Mouse (Mus musculus) cortical plate, adult 2 months (tissue): ENCODE results near the gene 2210016L21Rik. TPM values are rescaled to one million over a fixed set of nuclear protein-coding genes. Genes with fewer than 3 reads are reported as not detected.

Experiments
- H3K27ac ChIP-seq: fragments of 200-500 bp; 2 replicates; pipeline ENCODE4 v1.5.1; 2012; ENCODE audit warnings: low read length, control low read depth, inconsistent platforms; ENCODE audit not compliant: insufficient read depth
- H3K4me1 ChIP-seq: fragments of 200-500 bp; 2 replicates; pipeline ENCODE4 v1.6.1; 2011; ENCODE audit warnings: low read length; ENCODE audit not compliant: control insufficient read depth, insufficient read depth
- H3K4me3 ChIP-seq: fragments of 200-500 bp; 2 replicates; pipeline ENCODE4 v1.5.1; 2011; ENCODE audit warnings: mild to moderate bottlenecking, low read length, control low read depth; ENCODE audit not compliant: insufficient read depth
- CTCF ChIP-seq: fragments of 200-500 bp; IDR thresholded peaks from 2 replicates; pipeline ENCODE4 v1.5.1; 2011; ENCODE audit warnings: mild to moderate bottlenecking, control low read depth, low read length; ENCODE audit not compliant: insufficient read depth; ENCODE audit errors: extremely low read depth
- POLR2A ChIP-seq: fragments of 200-500 bp; IDR thresholded peaks from 2 replicates; pipeline ENCODE4 v1.6.1; 2011; ENCODE audit warnings: mild to moderate bottlenecking, low read length, control low read depth; ENCODE audit not compliant: insufficient read depth; ENCODE audit errors: extremely low read depth
- polyA plus RNA-seq: library from polyadenylated mRNA; depleted of rRNA; stranded (reverse); fragments of >200 nt; gene quantifications from 2 replicates; pipeline ENCODE4 v1.2.3, GENCODE M21; 2012

Gene 2210016L21Rik
- polyA plus RNA-seq, 1 experiment = 129 TPM

- Histone ChIP-seq H3K4me1 (no peaks in the 10 kb centered on the region), H3K27ac (no peak overlapping the region), H3K4me3 (no peak overlapping the region)
- TF ChIP-seq CTCF (no peak), POLR2A (no peak)
Observed at GRCm38 (mm10) chr5:114972201-114972600, 30.2 kb downstream of the 2210016L21Rik start.

- no peak overlapping the region for H3K4me3 ChIP-seq
- TF ChIP-seq POLR2A (no peak), CTCF (no peak)
- H3K4me1 ChIP-seq = no peaks in the 10 kb centered on the region
- no peak overlapping the region for H3K27ac ChIP-seq
Observed at GRCm38 (mm10) chr5:114973131-114973530, 31.2 kb downstream of the 2210016L21Rik start.

- TF ChIP-seq CTCF (no peak), POLR2A (no peak)
- no peak overlapping the region for H3K4me3 ChIP-seq
- no peak overlapping the region for H3K27ac ChIP-seq
- no peaks in the 10 kb centered on the region for H3K4me1 ChIP-seq
Observed at GRCm38 (mm10) chr5:114976935-114977334, 35.0 kb downstream of the 2210016L21Rik start.

GRCm38 (mm10) chr5:114978473-114978872 is 36.5 kb downstream of the 2210016L21Rik start:
- TF ChIP-seq CTCF (no peak), POLR2A (no peak)
- no peak overlapping the region for H3K27ac ChIP-seq

GRCm38 (mm10) chr5:114978888-114979249 is 36.9 kb downstream of the 2210016L21Rik start:
- no peak overlapping the region for H3K27ac ChIP-seq
- H3K4me3 ChIP-seq = peak overlapping the region; percentile 2; the same call in 1 of the 2 replicates
- H3K4me1 ChIP-seq = no peaks in the 10 kb centered on the region
- TF ChIP-seq POLR2A = no peak
- TF ChIP-seq CTCF = peak; percentile 38

More at GRCm38 (mm10) chr5:114978473-114978872, 36.5 kb downstream of the 2210016L21Rik start:
- no peak overlapping the region for H3K4me3 ChIP-seq
- no peaks in the 10 kb centered on the region for H3K4me1 ChIP-seq

GRCm38 (mm10) chr5:114979250-114980121 is 37.5 kb downstream of the 2210016L21Rik start:
- TF ChIP-seq POLR2A (no peak), CTCF (peak; percentile 98)
- Histone ChIP-seq H3K4me3 (peak overlapping the region; percentile 2; the same call in 1 of the 2 replicates), H3K27ac (no peak overlapping the region), H3K4me1 (no peaks in the 10 kb centered on the region)

- no peak for TF ChIP-seq POLR2A
- TF ChIP-seq CTCF = no peak
- no peaks in the 10 kb centered on the region for H3K4me1 ChIP-seq
Observed at GRCm38 (mm10) chr5:114980122-114980748, 38.3 kb downstream of the 2210016L21Rik start.

GRCm38 (mm10) chr5:114982001-114982400 is 40.0 kb downstream of the 2210016L21Rik start:
- TF ChIP-seq CTCF = no peak
- no peak for TF ChIP-seq POLR2A
- Histone ChIP-seq H3K4me3 (no peak overlapping the region), H3K4me1 (no peaks in the 10 kb centered on the region), H3K27ac (no peak overlapping the region)

More at GRCm38 (mm10) chr5:114980122-114980748, 38.3 kb downstream of the 2210016L21Rik start:
- H3K4me3 ChIP-seq = peak overlapping the region; percentile 2; the same call in 1 of the 2 replicates
- H3K27ac ChIP-seq = no peak overlapping the region

GRCm38 (mm10) chr5:114985074-114985473 is 43.1 kb downstream of the 2210016L21Rik start:
- Histone ChIP-seq H3K4me1 (no peaks in the 10 kb centered on the region), H3K4me3 (no peak overlapping the region), H3K27ac (no peak overlapping the region)
- TF ChIP-seq POLR2A (no peak), CTCF (no peak)
